In the genomic region with DNA sequence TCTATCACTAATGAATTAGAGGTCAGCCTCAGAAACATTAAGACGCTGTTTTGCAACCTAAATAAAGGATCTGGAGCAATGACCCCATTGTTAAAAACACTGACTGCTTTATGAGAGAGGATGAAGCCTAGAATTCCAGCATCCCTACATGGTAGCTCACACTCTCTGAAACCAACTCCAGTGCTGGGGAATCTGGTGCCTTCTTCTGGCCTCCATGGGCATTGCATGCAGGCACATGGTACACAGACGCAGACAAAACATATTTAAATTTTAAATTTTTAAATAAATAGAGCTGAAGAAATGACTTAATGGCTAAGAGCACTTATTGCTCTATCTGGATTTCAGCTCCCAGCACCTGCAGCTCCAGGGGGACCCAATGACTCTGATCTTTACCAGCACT, we compare ENCODE assay signal across 14 mouse cellular contexts. TPM values are rescaled to one million over a fixed set of nuclear protein-coding genes. Genes with fewer than 3 reads are reported as not detected.
DNase-seq lines count a peak whose midpoint lies in the region; ATAC-seq and TF ChIP-seq lines count a peak whose summit lies in the region.
"Had no signal": no experiment of that assay in that cellular context is flagged by ENCODE, and none has a peak within 500 bp of the region (broad histone marks: within the 10 kb centered on the region; RNA-seq: fewer than 3 reads in every experiment).

No protein-coding gene starts in this region.

- no peak overlapping the region for H3K27ac ChIP-seq in left cerebral cortex, adult 2 months
- H3K27ac ChIP-seq: heart, embryonic 15.5 days; limb, embryonic 13.5 days; stomach, embryonic 15.5 days had no signal

- ATAC-seq in erythroid progenitor cell, adult 5-6 weeks (replicated peaks; ENCODE audit: low FRiP score, poor library complexity, severe bottlenecking): no peak

- peak; percentile 28 for DNase-seq in embryo, embryonic 10 days (ENCODE audit: low spot score)
- DNase-seq in embryo, embryonic 9.5 days (ENCODE audit: extremely low spot score): no peak
- DNase-seq in left cerebral cortex, adult 2 months (ENCODE audit: extremely low spot score in 1 of 2, low spot score in 2 of 2): no peak
- no peak for DNase-seq in left cerebral cortex, adult 11 months (ENCODE audit: low spot score)
- DNase-seq in B cell, adult 2 months: peak; percentile 44 to 52
- peak; percentile 32 for DNase-seq in embryo, embryonic 11 days
- DNase-seq in layer of hippocampus, postnatal 14 days (ENCODE audit: low spot score in 2 of 2): no peak
- DNase-seq: kidney, postnatal 14 days; right cerebral cortex, adult 18-20 months had no signal

- intact Hi-C loops in left cerebral cortex, adult 2 months (cut with DNase I): loop anchor here (2.0 to 10.0 kb wide), 3 partner anchors 45 to 374 kb away; a partner anchor contains a TSS

- TF ChIP-seq CTCF in left cerebral cortex, adult 2 months (IDR thresholded peaks at IDR 0.05): peak; percentile 40

- H3K4me3 ChIP-seq in left cerebral cortex, adult 2 months: no peak overlapping the region
- H3K4me3 ChIP-seq: embryonic facial prominence, embryonic 15.5 days; heart, embryonic 15.5 days; limb, embryonic 13.5 days; stomach, embryonic 15.5 days had no signal

RNA-seq across cellular contexts. Expression of a gene that starts 1.4 kb away (rescaled TPM):
- 10 to 100 TPM; 79.6 to 81.4 TPM for total RNA-seq in left cerebral cortex, adult 2 months (2021)
- 14.4 and 14.7 TPM in 2 replicates for total RNA-seq in erythroid progenitor cell, adult 5-6 weeks (2015; ENCODE audit: low replicate concordance)
- 19.6 and 26.3 TPM in 2 replicates for total RNA-seq in erythroid progenitor cell, adult 5-6 weeks (2017; ENCODE audit: low replicate concordance)
- total RNA-seq in layer of hippocampus, postnatal 14 days (2021): 10 to 100 TPM; 83.4 to 87.2 TPM

RNA-seq across cellular contexts. Expression of a gene that starts 44.9 kb away (rescaled TPM):
- 10 to 100 TPM; 42.7 to 42.8 TPM for total RNA-seq in left cerebral cortex, adult 2 months (2021)
- total RNA-seq in erythroid progenitor cell, adult 5-6 weeks (2015; ENCODE audit: low replicate concordance): 5.9 and 9.0 TPM in 2 replicates
- total RNA-seq in erythroid progenitor cell, adult 5-6 weeks (2017; ENCODE audit: low replicate concordance): 4.7 and 18.7 TPM in 2 replicates
- 10 to 100 TPM; 42.4 to 44.2 TPM for total RNA-seq in layer of hippocampus, postnatal 14 days (2021)

Comparison
In these comparisons a context has a peak if more than half of its experiments do, and no peak if none do; other contexts are left out.
1. DNase-seq: peak in embryo, embryonic 10 days (single experiment), B cell, adult 2 months (2 of 2) and embryo, embryonic 11 days (single experiment); none in embryo, embryonic 9.5 days (single experiment), left cerebral cortex, adult 2 months (0 of 2), left cerebral cortex, adult 11 months (single experiment) and layer of hippocampus, postnatal 14 days (0 of 2).